Mouse (Mus musculus): ENCODE measurements around the gene Rnf19b. TPM values are rescaled to one million over a fixed set of nuclear protein-coding genes. Genes with fewer than 3 reads are reported as not detected.

Rnf19b gene
- polyA plus RNA-seq, 1 experiment from 2014 or later, result 11.3 TPM

DNA sequence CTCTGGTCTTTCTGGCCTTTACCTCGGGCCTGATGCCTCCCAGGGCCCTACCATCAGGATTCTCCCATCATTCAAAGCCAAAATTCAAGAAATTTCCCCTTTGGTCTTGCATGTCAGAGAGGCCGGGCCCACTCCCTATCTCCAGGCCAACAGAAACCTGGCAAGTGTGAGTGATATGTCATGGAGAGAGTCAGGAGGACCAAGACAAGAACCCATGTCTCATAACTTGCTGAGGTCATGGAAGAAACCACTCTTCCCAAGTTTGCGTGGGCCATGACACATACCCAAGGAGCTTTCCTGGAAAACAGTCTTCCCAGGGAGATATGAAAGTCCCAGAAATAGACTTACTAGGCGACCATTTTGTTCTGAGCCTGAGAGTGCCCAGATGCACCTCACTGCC lies 36.2 kb upstream of the Rnf19b start:
- Histone ChIP-seq H3K4me3 (no peak overlapping the region), H3K27ac (no peak overlapping the region), H3K9me3 (no peaks in the 10 kb centered on the region), H3K9ac (no peak overlapping the region), H3K27me3 (no peaks in the 10 kb centered on the region), H3K4me1 (0 out of 2 replicates have a peak, but pooled peaks cover 7% of the 10 kb centered on the region), H3K36me3 (no peaks in the 10 kb centered on the region), H3K4me2 (replicated peaks) (no peak overlapping the region)
- no peak for ATAC-seq (ENCODE audit: insufficient number of reproducible peaks, insufficient read depth, low FRiP score, low TSS enrichment)
- 76% methylated on average over 4 of the region's 4 CpGs for WGBS

DNA sequence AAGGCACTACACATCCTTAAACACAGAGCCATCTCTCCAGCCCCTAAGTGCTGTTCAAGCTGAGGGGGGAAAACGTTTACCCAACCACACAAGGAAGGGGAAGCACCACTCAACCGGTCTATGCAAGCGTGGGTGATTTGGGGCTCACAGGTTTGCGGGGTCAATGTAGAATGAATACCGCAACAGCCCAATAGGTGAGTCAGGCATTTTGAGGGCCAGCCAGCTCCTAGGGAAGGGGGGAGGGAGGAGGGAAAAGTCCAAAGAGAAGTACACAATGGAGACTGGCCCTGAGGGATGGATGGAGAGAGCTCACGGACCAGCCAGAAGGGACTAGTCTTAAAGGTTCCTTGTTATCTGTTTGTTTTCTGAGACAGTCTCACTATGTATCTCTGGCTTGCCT lies 34.2 kb upstream of the Rnf19b start:
- Histone ChIP-seq H3K9me3 (no peaks in the 10 kb centered on the region), H3K36me3 (no peaks in the 10 kb centered on the region), H3K4me3 (no peak overlapping the region), H3K4me2 (replicated peaks) (no peak overlapping the region), H3K27me3 (no peaks in the 10 kb centered on the region), H3K27ac (no peak overlapping the region), H3K9ac (no peak overlapping the region), H3K4me1 (0 out of 2 replicates have a peak, but pooled peaks cover 4% of the 10 kb centered on the region)
- 80% methylated on average over 6 of the region's 6 CpGs for WGBS
- ATAC-seq (ENCODE audit: insufficient number of reproducible peaks, insufficient read depth, low FRiP score, low TSS enrichment), result no peak

DNA sequence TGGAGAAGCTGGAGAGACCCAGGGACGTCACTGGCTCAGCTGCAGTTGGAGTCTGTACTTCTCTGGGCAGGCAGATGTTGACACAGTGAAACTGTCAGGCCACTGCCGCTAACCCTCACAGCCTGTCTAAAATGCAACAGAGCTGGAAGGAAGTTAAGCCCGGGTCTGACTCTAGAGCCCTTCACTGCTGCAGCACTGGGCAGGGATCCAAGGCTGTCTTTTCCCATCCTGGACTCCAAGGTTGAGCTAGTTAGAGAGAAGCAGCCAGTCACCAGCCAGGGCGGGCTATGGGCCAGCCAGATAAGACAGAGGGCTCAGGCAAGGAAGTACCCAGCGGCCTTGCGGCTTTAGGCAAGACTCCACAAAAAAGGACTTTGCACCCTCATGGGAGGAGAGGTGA lies 33.3 kb upstream of the Rnf19b start:
- H3K4me2 ChIP-seq (replicated peaks), result no peak overlapping the region
- no peaks in the 10 kb centered on the region for H3K9me3 ChIP-seq
- no peak overlapping the region for H3K9ac ChIP-seq
- H3K36me3 ChIP-seq, result no peaks in the 10 kb centered on the region
- 0 out of 2 replicates have a peak, but pooled peaks cover 4% of the 10 kb centered on the region for H3K4me1 ChIP-seq
- H3K27me3 ChIP-seq, result no peaks in the 10 kb centered on the region
- H3K27ac ChIP-seq, result no peak overlapping the region
- no peak overlapping the region for H3K4me3 ChIP-seq
- ATAC-seq (ENCODE audit: insufficient number of reproducible peaks, insufficient read depth, low FRiP score, low TSS enrichment), result peak; percentile 56; the same call in 1 of the 2 replicates
- WGBS, result 65% methylated on average over 6 of the region's 6 CpGs

DNA sequence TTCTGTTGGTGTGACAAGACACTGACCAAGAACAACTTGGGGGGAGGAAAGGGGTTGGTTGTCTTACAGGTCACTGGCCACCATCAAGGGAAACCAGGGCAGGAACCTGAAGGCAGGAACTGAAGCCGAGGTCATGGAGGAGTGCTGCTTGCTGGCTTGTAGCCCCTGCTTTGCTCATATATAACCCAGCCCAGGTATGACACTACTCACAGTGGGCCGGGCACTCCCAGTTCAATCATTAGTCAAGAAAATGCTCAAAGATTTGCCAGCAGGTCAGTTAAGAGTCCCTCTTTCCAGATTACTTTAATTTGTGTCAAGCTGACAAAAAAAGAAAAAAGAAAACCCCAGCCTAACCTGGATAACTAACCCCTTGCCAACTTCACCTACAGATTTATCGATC lies 32.4 kb upstream of the Rnf19b start:
- Histone ChIP-seq H3K9me3 (no peaks in the 10 kb centered on the region), H3K27ac (no peak overlapping the region), H3K4me1 (0 out of 2 replicates have a peak, but pooled peaks cover under 1% of the 10 kb centered on the region), H3K27me3 (no peaks in the 10 kb centered on the region), H3K9ac (no peak overlapping the region), H3K4me3 (no peak overlapping the region), H3K4me2 (replicated peaks) (no peak overlapping the region), H3K36me3 (no peaks in the 10 kb centered on the region)
- ATAC-seq (ENCODE audit: insufficient number of reproducible peaks, insufficient read depth, low FRiP score, low TSS enrichment), result no peak
- WGBS, result 92% methylated on average over 3 of the region's 3 CpGs

DNA sequence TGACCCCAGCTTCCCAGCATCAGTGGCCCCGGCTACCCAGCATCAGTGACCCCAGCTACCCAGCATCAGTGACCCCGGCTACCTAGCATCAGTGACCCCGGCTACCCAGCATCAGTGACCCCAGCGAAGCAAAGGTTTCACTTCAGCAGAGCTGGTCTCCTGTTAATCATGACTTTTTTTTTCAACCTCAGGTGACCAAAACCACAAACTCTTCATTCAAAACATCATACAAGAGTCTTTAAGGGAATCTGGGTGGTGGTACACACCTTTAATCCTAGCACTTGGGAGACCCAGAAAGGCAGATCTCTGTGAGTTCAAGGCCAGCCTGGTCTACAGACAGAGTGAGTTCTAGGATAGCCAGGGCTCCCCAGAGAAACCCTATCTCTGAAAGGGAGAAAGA lies 27.3 kb upstream of the Rnf19b start:
- no peak overlapping the region for H3K9ac ChIP-seq
- H3K4me1 ChIP-seq, result peaks cover 23% of the 10 kb centered on the region
- no peaks in the 10 kb centered on the region for H3K27me3 ChIP-seq
- WGBS, result 87% methylated on average over 4 of the region's 4 CpGs
- no peaks in the 10 kb centered on the region for H3K36me3 ChIP-seq
- no peak for ATAC-seq (ENCODE audit: insufficient number of reproducible peaks, insufficient read depth, low FRiP score, low TSS enrichment)
- no peak overlapping the region for H3K4me3 ChIP-seq
- H3K9me3 ChIP-seq, result no peaks in the 10 kb centered on the region
- no peak overlapping the region for H3K4me2 ChIP-seq (replicated peaks)
- H3K27ac ChIP-seq, result no peak overlapping the region

DNA sequence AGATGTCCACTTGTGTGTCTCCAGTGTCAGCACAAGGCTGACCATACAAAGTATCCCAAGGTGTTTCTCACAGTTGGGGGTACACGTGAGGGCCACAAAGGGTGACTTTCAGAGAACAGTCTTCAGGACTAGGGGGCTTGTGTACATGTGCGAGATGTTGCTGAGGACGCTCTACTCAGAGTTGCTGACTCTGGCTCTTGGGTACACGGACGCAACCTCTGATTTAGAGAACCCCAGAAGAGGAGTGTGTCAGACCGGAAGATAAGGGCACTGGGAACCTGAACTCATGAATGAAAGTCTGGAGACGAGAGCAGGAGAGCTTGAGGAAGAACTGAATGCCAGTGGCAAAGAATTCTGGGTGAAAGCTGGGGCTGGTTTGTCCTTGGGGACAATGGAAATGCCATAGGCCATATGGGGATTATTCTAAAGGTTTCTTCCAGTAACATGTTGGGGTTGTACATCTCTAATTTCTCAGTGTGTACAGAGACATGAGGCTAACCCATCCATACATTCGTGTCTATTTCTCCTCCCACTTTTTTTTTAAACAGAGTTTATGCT lies 26.6 kb upstream of the Rnf19b start:
- H3K9ac ChIP-seq, result no peak overlapping the region
- no peaks in the 10 kb centered on the region for H3K36me3 ChIP-seq
- H3K4me1 ChIP-seq, result peaks cover 28% of the 10 kb centered on the region
- ATAC-seq (ENCODE audit: insufficient number of reproducible peaks, insufficient read depth, low FRiP score, low TSS enrichment), result no peak
- 86% methylated on average over 8 of the region's 8 CpGs for WGBS
- H3K4me2 ChIP-seq (replicated peaks), result no peak overlapping the region
- no peaks in the 10 kb centered on the region for H3K9me3 ChIP-seq
- no peak overlapping the region for H3K27ac ChIP-seq
- no peak overlapping the region for H3K4me3 ChIP-seq
- no peaks in the 10 kb centered on the region for H3K27me3 ChIP-seq

DNA sequence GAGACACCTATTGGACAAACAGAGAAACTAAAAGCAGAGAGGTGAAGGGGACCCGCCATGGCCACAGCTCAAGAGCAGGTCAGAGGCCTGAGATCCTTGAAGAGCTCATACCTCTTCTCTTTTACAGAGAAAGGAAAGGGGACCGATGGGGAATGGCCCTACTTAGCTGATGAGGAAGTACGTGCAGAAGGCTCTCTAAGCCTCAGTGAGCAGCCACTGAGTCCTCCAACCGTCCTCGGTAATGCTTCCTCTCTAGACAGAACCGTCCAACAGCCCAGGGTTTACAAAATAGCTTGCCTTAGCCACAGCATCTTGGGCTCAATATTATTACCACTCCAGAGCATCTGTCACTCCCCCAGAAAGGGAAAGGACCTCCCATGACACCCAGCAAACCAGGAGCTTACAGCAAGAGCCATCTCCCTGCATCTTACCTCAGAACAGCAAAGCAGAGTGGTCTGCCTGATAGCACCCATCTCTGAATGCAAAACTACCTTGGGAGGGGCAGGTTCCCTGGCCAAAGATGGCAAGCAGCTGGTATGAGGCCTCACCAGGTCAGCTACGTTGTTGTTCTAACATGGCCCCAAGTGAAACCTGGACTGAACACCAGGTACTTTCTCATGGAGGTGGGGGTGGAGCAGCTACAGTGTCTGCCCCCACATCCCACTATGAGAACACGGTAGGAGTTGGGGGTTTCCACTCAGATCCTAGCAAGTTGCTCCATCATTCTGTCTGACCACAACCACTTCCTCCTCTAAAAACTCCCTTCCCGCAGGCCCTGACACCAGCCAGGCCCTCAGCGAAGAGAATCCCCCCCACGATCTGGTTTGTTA lies 25.7 kb upstream of the Rnf19b start:
- Histone ChIP-seq H3K4me1 (peaks cover 28% of the 10 kb centered on the region), H3K4me3 (no peak overlapping the region), H3K9ac (no peak overlapping the region), H3K27me3 (no peaks in the 10 kb centered on the region), H3K36me3 (no peaks in the 10 kb centered on the region), H3K27ac (no peak overlapping the region), H3K4me2 (replicated peaks) (no peak overlapping the region), H3K9me3 (no peaks in the 10 kb centered on the region)
- ATAC-seq (ENCODE audit: insufficient number of reproducible peaks, insufficient read depth, low FRiP score, low TSS enrichment), result no peak
- WGBS, result 80% methylated on average over 11 of the region's 11 CpGs

DNA sequence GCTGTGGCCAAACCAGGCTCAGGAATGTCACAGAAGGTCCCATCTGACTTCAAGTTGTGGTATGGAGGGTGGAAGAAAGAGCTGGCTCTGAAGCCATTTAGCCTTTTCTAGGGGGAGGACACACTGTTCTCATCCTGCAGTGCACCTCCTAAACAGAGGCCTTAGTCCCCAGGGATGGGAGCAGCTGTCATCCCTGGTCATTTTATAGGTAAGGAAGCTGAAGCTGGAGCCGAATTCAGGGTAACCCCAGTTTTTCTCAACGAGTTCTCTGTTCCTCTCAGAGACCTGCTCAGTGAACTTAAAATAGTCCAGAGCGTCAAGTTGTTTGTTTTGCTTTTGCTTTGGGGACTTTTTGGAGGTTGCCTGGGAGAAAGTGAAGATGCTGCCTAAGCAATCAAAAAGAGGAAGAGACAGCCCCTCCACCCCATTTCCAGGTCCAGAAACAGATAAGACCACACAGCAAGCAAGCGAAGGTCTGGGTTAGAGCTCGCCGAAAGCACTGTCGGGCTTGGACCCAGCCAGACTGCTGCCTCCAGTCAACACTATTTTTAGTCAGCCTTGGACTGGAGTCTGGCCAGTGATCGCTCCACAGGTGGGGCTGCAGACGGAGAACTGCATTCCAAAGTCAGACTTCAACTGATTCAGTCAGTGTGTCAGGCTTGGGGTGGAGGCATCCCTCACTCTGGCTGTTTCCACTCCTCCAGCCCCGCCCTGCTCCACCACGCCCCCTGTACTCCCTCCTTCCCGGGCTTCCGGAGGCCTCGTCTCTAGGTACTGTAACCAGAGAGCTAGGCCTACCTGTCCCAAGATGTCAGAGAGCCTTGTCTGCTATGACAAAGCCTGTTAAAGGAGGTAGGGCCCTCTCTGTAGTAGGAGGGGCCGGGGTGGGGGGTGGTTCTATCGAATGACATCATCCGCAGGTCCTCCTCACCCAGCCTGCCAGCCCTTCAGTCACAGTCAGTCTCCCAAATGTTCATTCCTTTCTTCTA lies 24.8 kb upstream of the Rnf19b start:
- H3K9ac ChIP-seq, result 0 out of 2 replicates have a peak overlapping the region, but pooled peaks have one; percentile 25
- 24% methylated on average over 17 of the region's 17 CpGs for WGBS
- H3K27me3 ChIP-seq, result no peaks in the 10 kb centered on the region
- H3K9me3 ChIP-seq, result no peaks in the 10 kb centered on the region
- no peaks in the 10 kb centered on the region for H3K36me3 ChIP-seq
- no peak overlapping the region for H3K4me3 ChIP-seq
- peak overlapping the region; percentile 69 for H3K27ac ChIP-seq
- H3K4me1 ChIP-seq, result peaks cover 28% of the 10 kb centered on the region
- peak; percentile 86; the same call in 1 of the 2 replicates for ATAC-seq (ENCODE audit: insufficient number of reproducible peaks, insufficient read depth, low FRiP score, low TSS enrichment)
- H3K4me2 ChIP-seq (replicated peaks), result peak overlapping the region; percentile 27

DNA sequence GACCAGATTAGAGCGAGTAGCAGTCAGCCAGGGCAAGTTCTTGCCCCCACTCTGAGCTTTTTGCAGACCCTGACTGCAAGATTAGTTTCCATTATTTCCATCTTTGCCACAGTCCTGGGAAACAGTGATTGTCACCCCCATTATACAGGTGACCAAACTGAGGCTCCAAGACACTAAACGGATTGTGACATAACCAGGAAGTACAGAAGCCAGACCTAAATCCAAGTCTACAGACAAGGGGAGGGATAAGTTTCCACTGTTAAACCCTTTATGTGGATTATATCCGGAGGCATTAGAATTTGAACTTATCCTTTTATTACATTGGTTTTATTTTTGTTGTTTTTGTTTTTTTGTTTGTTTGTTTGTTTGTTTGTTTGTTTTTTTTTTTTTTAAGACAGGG lies 23.8 kb upstream of the Rnf19b start:
- ATAC-seq (ENCODE audit: insufficient number of reproducible peaks, insufficient read depth, low FRiP score, low TSS enrichment), result no peak
- H3K27ac ChIP-seq, result no peak overlapping the region
- H3K36me3 ChIP-seq, result no peaks in the 10 kb centered on the region
- no peak overlapping the region for H3K4me3 ChIP-seq
- H3K4me2 ChIP-seq (replicated peaks), result no peak overlapping the region
- no peak overlapping the region for H3K9ac ChIP-seq
- no peaks in the 10 kb centered on the region for H3K27me3 ChIP-seq
- WGBS, result 91% methylated on average over 3 of the region's 3 CpGs
- no peaks in the 10 kb centered on the region for H3K9me3 ChIP-seq
- peaks cover 28% of the 10 kb centered on the region for H3K4me1 ChIP-seq

DNA sequence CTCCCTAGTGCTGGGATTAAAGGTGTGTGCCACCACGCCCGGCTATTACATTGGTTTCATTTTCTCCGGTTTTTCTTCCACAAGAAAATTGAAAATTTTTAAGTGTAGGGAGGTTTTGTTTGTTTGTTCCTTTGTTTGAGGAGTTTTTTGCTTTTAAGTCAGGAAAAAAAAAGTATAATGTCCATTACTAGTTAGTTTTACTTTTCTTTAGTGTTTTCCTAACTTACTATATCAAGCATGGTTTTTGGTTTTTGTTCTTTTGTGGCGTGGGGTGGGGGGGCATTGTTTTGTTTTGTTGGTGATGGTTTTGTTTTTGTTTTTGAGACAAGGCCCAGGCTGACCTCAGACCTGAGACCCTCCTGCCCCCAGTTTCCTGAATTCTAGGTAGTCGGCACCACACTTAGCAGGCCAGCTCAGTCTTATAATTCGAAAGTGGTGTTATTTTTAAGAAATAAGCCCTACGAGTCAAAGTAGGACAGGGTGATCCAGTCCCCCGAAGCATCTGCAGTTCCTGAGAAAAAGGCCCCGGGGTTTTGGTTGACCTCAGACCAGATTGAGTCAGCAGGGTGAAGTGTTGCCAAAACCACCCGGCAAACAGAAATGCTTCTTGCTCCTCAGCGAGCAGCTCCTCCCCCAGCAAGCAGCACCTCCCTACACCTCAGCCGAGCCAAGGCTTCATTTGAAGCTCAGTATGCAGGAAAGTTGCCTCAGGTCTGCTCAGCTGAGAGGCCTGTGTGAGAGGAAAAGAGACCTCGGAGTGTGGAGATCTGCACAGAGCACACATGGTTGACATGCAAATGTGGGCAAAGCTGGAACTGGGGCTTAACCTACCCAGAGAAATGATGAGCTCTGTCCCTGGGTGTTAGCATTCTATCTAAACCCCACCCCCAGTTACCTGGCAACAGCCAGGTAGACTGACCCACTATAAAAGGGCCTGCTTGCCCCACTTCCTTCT lies 23.1 kb upstream of the Rnf19b start:
- no peak overlapping the region for H3K4me3 ChIP-seq
- no peak for ATAC-seq (ENCODE audit: insufficient number of reproducible peaks, insufficient read depth, low FRiP score, low TSS enrichment)
- 42% methylated on average over 13 of the region's 13 CpGs for WGBS
- no peaks in the 10 kb centered on the region for H3K27me3 ChIP-seq
- H3K27ac ChIP-seq, result no peak overlapping the region
- H3K36me3 ChIP-seq, result no peaks in the 10 kb centered on the region
- no peak overlapping the region for H3K9ac ChIP-seq
- peaks cover 28% of the 10 kb centered on the region for H3K4me1 ChIP-seq
- no peaks in the 10 kb centered on the region for H3K9me3 ChIP-seq
- H3K4me2 ChIP-seq (replicated peaks), result no peak overlapping the region
